Comparison of ENCODE assay signal across 9 mouse cellular contexts in the genomic region with DNA sequence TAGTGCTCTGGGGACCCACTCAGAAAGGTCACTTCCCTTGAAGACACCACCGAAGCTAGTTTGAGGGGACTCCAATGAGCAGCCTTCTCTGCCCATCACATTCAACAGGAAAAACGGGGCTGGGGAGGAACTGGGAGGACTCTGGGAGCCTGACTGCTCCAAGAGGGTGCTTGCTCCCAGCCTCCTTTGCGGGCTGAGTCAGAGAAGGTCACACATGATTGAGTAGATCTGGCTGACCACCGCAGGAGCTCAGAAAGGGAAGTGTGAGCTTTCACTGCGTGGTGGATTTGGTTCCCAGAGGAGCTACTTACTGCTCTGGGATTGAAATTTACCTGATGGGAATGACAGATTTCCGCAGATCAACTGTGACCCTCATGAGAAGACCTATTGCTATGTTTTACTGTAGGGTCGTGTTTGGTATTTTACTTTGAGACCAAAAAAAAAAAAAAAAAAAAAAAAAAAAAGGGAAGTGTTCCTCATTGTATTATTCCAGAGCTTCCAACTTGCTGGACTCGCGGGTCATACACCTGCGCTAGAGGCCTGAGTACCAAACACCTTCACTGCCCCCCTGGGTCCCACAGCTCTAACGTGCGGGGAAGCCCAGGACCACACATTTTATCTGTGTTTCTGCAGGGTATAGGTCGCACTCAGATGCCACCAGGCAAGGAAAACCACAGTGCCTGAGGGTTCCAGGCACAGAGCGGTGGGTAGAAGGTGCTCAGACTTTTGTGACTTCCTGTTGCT. TPM values are rescaled to one million over a fixed set of nuclear protein-coding genes. Genes with fewer than 3 reads are reported as not detected.
DNase-seq lines count a peak whose midpoint lies in the region; ATAC-seq and TF ChIP-seq lines count a peak whose summit lies in the region.
"Had no signal": no experiment of that assay in that cellular context is flagged by ENCODE, and none has a peak within 500 bp of the region (broad histone marks: within the 10 kb centered on the region; RNA-seq: fewer than 3 reads in every experiment).

No protein-coding gene starts in this region.

- no peaks in the 10 kb centered on the region for H3K27me3 ChIP-seq in heart, embryonic 12.5 days (replicated peaks)
- no peaks in the 10 kb centered on the region for H3K27me3 ChIP-seq in liver, postnatal 0 days (ENCODE audit: insufficient read depth, low read length)
- H3K27me3 ChIP-seq in hindbrain, embryonic 10.5 days (ENCODE audit: insufficient read depth, poor library complexity, severe bottlenecking) = no peaks in the 10 kb centered on the region
- H3K27me3 ChIP-seq: midbrain, embryonic 15.5 days had no signal

- no peaks in the 10 kb centered on the region for H3K9me3 ChIP-seq in heart, embryonic 12.5 days (replicated peaks)
- H3K9me3 ChIP-seq in liver, postnatal 0 days (ENCODE audit: low read length) = no peaks in the 10 kb centered on the region
- H3K9me3 ChIP-seq in hindbrain, embryonic 10.5 days = no peaks in the 10 kb centered on the region
- H3K9me3 ChIP-seq: midbrain, embryonic 15.5 days had no signal

- H3K4me1 ChIP-seq in heart, embryonic 12.5 days (replicated peaks) = peaks cover 85% of the 10 kb centered on the region
- peaks cover 2% of the 10 kb centered on the region for H3K4me1 ChIP-seq in liver, postnatal 0 days (ENCODE audit: insufficient read depth)
- peaks cover 70% of the 10 kb centered on the region for H3K4me1 ChIP-seq in hindbrain, embryonic 10.5 days (replicated peaks)

- H3K4me3 ChIP-seq in heart, embryonic 12.5 days = no peak overlapping the region
- no peak overlapping the region for H3K4me3 ChIP-seq in liver, postnatal 0 days (ENCODE audit: low read depth, low read length)
- H3K4me3 ChIP-seq in hindbrain, embryonic 10.5 days = no peak overlapping the region
- H3K4me3 ChIP-seq: midbrain, embryonic 15.5 days had no signal

- H3K9ac ChIP-seq in heart, embryonic 12.5 days = no peak overlapping the region
- H3K9ac ChIP-seq in liver, postnatal 0 days (replicated peaks) = no peak overlapping the region
- H3K9ac ChIP-seq: midbrain, embryonic 15.5 days had no signal

- DNase-seq in 416B (ENCODE audit: low read depth) = peak; percentile 89
- DNase-seq in liver, postnatal 0 days = no peak
- no peak for DNase-seq in layer of hippocampus, postnatal 25 days (ENCODE audit: extremely low spot score in 1 of 2, low spot score in 1 of 2)
- no peak for DNase-seq in left cerebral cortex, adult 9 months (ENCODE audit: low spot score in 2 of 2)
- no peak for DNase-seq in hindbrain, embryonic 10.5 days (ENCODE audit: low spot score)
- no peak for DNase-seq in cerebellum, adult 9-11 months

- TF ChIP-seq EP300 in liver, postnatal 0 days (IDR thresholded peaks at IDR 0.05; ENCODE audit: low read depth) = no peak

- ATAC-seq in CD4-positive, CD25-positive, alpha-beta regulatory T cell, adult 4 months = peak; percentile 98
- no peak for ATAC-seq in heart, embryonic 12.5 days (ENCODE audit: insufficient number of reproducible peaks, low FRiP score)
- no peak for ATAC-seq in liver, postnatal 0 days
- ATAC-seq: midbrain, embryonic 15.5 days had no signal

- TF ChIP-seq CTCF in liver, postnatal 0 days (IDR thresholded peaks at IDR 0.05; ENCODE audit: low read depth) = no peak

- 61% methylated on average over 14 of the region's 14 CpGs for WGBS in heart, embryonic 12.5 days
- 28% methylated on average over 14 of the region's 14 CpGs for WGBS in liver, postnatal 0 days (ENCODE audit: insufficient replicate concordance)
- 73% methylated on average over 14 of the region's 14 CpGs for WGBS in hindbrain, embryonic 10.5 days

- no peak overlapping the region for H3K4me2 ChIP-seq in heart, embryonic 12.5 days
- peak overlapping the region; percentile 32; the same call in 1 of the 2 replicates for H3K4me2 ChIP-seq in liver, postnatal 0 days (ENCODE audit: low read depth, low read length)
- H3K4me2 ChIP-seq: midbrain, embryonic 15.5 days had no signal

- H3K36me3 ChIP-seq in heart, embryonic 12.5 days = no peaks in the 10 kb centered on the region
- no peaks in the 10 kb centered on the region for H3K36me3 ChIP-seq in liver, postnatal 0 days (replicated peaks; ENCODE audit: insufficient read depth, low read length)
- H3K36me3 ChIP-seq in hindbrain, embryonic 10.5 days = no peaks in the 10 kb centered on the region
- H3K36me3 ChIP-seq: midbrain, embryonic 15.5 days had no signal

- H3K27ac ChIP-seq in heart, embryonic 12.5 days (ENCODE audit: poor library complexity, severe bottlenecking) = peak overlapping the region; percentile 4
- no peak overlapping the region for H3K27ac ChIP-seq in liver, postnatal 0 days (ENCODE audit: low read depth)
- no peak overlapping the region for H3K27ac ChIP-seq in hindbrain, embryonic 10.5 days
- H3K27ac ChIP-seq: midbrain, embryonic 15.5 days had no signal

RNA-seq across cellular contexts. Expression of a gene that starts 48.7 kb away (rescaled TPM):
- not detected for polyA plus RNA-seq in CD4-positive, CD25-positive, alpha-beta regulatory T cell, adult 4 months (2017; shearing (Covaris generic))
- 0.32 and 0.62 TPM in 2 replicates for polyA plus RNA-seq in heart, embryonic 12.5 days (2016; fragmentation: Nextera tagmentation; extraction: Ambion mirVana)
- polyA plus RNA-seq in liver, postnatal 0 days (2015; fragmentation: Nextera tagmentation; extraction: Ambion mirVana) = not detected in 2 replicates
- total RNA-seq in layer of hippocampus, postnatal 25 days (2021) = under 1 TPM in 1 of 2 experiments, not detected in 1; 0.14 TPM
- 0.47 TPM in 2 replicates for polyA plus RNA-seq in hindbrain, embryonic 10.5 days (2016; fragmentation: Nextera tagmentation; extraction: Ambion mirVana)
